Mouse (Mus musculus) myocyte (in vitro differentiated cells): ENCODE results near the gene Rad23b.

Experiments used
- CEBPB ChIP-seq: IDR thresholded peaks from 2 replicates; pipeline ENCODE4 v1.6.1; 2011; ENCODE audit warnings: mild to moderate bottlenecking, moderate library complexity; ENCODE audit not compliant: poor library complexity, insufficient read depth, severe bottlenecking
- MAX ChIP-seq: IDR thresholded peaks from one replicate; pipeline ENCODE4 v1.6.1; 2011; ENCODE audit warnings: low read depth, mild to moderate bottlenecking, control low read depth
- MYOD1 ChIP-seq, 3 experiments: IDR thresholded peaks; one replicate each; pipeline ENCODE4 v1.6.1; 2011; ENCODE audit warnings: control low read depth in 2 of 3, low read depth in 2 of 3, mild to moderate bottlenecking in 2 of 3, moderate library complexity in 1 of 3; ENCODE audit not compliant: insufficient read length in 2 of 3, control insufficient read depth in 1 of 3
- MYOG ChIP-seq, 3 experiments: IDR thresholded peaks; one replicate each; pipeline ENCODE4 v1.6.1; 2011; ENCODE audit warnings: control low read depth in 2 of 3, low read depth in 2 of 3, mild to moderate bottlenecking in 2 of 3; ENCODE audit not compliant: insufficient read length in 2 of 3, control insufficient read depth in 1 of 3, insufficient read depth in 1 of 3
- POLR2A ChIP-seq: IDR thresholded peaks from one replicate; pipeline ENCODE4 v1.6.1; 2011; ENCODE audit warnings: low read depth, mild to moderate bottlenecking, control low read depth, moderate library complexity; ENCODE audit not compliant: insufficient read length
- TCF12 ChIP-seq: IDR thresholded peaks from one replicate; pipeline ENCODE4 v1.6.1; 2011; ENCODE audit warnings: mild to moderate bottlenecking, control low read depth; ENCODE audit not compliant: poor library complexity, insufficient read depth, severe bottlenecking

GRCm38 (mm10) chr4:55338905-55339304 lies 10.9 kb upstream of the Rad23b start:
- TF ChIP-seq MYOD1 (IDR thresholded peaks at IDR 0.05; ENCODE audit: control insufficient read depth in 1 of 3, insufficient read length in 2 of 3, low read depth in 2 of 3) (no peak), POLR2A (no peak), MYOG (IDR thresholded peaks at IDR 0.05; ENCODE audit: control insufficient read depth in 1 of 3, insufficient read depth in 1 of 3, insufficient read length in 2 of 3, low read depth in 2 of 3) (no peak), MAX (no peak), CEBPB (no peak), TCF12 (no peak)
